Mouse (Mus musculus) spleen, adult 18-20 months (tissue): ENCODE measurements around the gene Ugt1a8.

ENCODE experiments used
- DNase-seq, 2 experiments: peaks; one replicate each; pipeline ENCODE4 v3.0.0; 2022; ENCODE audit warnings: mixed read lengths in 2 of 2

Ugt1a8 gene

GRCm38 (mm10) chr1:88195687-88196086, 108.1 kb downstream of the Ugt1a8 start:
- DNase-seq = no peak

- DNase-seq = no peak
Observed at GRCm38 (mm10) chr1:88197443-88197842, 109.8 kb downstream of the Ugt1a8 start.

GRCm38 (mm10) chr1:88199996-88200395, 112.4 kb downstream of the Ugt1a8 start:
- DNase-seq = no peak

GRCm38 (mm10) chr1:88200456-88200855, 112.8 kb downstream of the Ugt1a8 start, which contains the start of gene Ugt1a2:
Gene Ugt1a2 (plus strand): TSS chr1:88200601.
- no peak for DNase-seq

GRCm38 (mm10) chr1:88205294-88205922, 117.8 kb downstream of the Ugt1a8 start, which contains the start of gene Dnajb3:
Gene Dnajb3 (minus strand): TSS chr1:88205782.
- DNase-seq = peak; percentile 52 to 62

GRCm38 (mm10) chr1:88206843-88207479, 119.3 kb downstream of the Ugt1a8 start:
- no peak for DNase-seq

GRCm38 (mm10) chr1:88211812-88212211, 124.2 kb downstream of the Ugt1a8 start, which contains the start of gene Ugt1a1:
Gene Ugt1a1 (plus strand): TSS chr1:88211959.
- DNase-seq = no peak

GRCm38 (mm10) chr1:88212341-88213045, 124.9 kb downstream of the Ugt1a8 start:
- DNase-seq = no peak

GRCm38 (mm10) chr1:88213061-88213460, 125.4 kb downstream of the Ugt1a8 start:
- no peak for DNase-seq

- no peak for DNase-seq
Observed at GRCm38 (mm10) chr1:88213766-88214461, 126.3 kb downstream of the Ugt1a8 start.

GRCm38 (mm10) chr1:88214462-88214952, 126.9 kb downstream of the Ugt1a8 start:
- no peak for DNase-seq

- no peak for DNase-seq
Observed at GRCm38 (mm10) chr1:88215466-88216380, 128.1 kb downstream of the Ugt1a8 start.

- no peak for DNase-seq
Observed at GRCm38 (mm10) chr1:88216551-88216950, 128.9 kb downstream of the Ugt1a8 start.

- no peak for DNase-seq
Observed at GRCm38 (mm10) chr1:88217144-88217543, 129.5 kb downstream of the Ugt1a8 start.

GRCm38 (mm10) chr1:88217576-88217975, 130.0 kb downstream of the Ugt1a8 start:
- no peak for DNase-seq

GRCm38 (mm10) chr1:88218051-88218450, 130.4 kb downstream of the Ugt1a8 start:
- DNase-seq = no peak

GRCm38 (mm10) chr1:88218591-88218990, 131.0 kb downstream of the Ugt1a8 start:
- DNase-seq = no peak

- no peak for DNase-seq
Observed at GRCm38 (mm10) chr1:88219054-88219453, 131.4 kb downstream of the Ugt1a8 start.

- no peak for DNase-seq
Observed at GRCm38 (mm10) chr1:88220336-88220735, 132.7 kb downstream of the Ugt1a8 start.

GRCm38 (mm10) chr1:88222216-88222615, 134.6 kb downstream of the Ugt1a8 start:
- DNase-seq = no peak

- peak in 1 of 2 experiments; percentile 6 for DNase-seq
Observed at GRCm38 (mm10) chr1:88223011-88223515, 135.4 kb downstream of the Ugt1a8 start.

- DNase-seq = no peak
Observed at GRCm38 (mm10) chr1:88223591-88223990, 136.0 kb downstream of the Ugt1a8 start.
